Mouse (Mus musculus) heart, embryonic 15.5 days (tissue): ENCODE results near the gene Pithd1. TPM values are rescaled to one million over a fixed set of nuclear protein-coding genes. Genes with fewer than 3 reads are reported as not detected.

Experiments
- ATAC-seq: fragments of 200-750 bp; cut with Nextera tagmentation; replicated peaks from 2 replicates; pipeline ENCODE4 v1.8.0; 2017; ENCODE audit warnings: low read depth, moderate TSS enrichment; ENCODE audit not compliant: insufficient number of reproducible peaks, insufficient read depth, low FRiP score
- H3K27ac ChIP-seq: fragments of 300-500 bp; sonication (generic); 2 replicates; pipeline ENCODE4 v1.5.1; 2015; ENCODE audit warnings: mild to moderate bottlenecking, inconsistent platforms
- H3K27me3 ChIP-seq: fragments of 300-500 bp; sonication (generic); 2 replicates; pipeline ENCODE4 v1.6.1; 2015; ENCODE audit warnings: inconsistent platforms
- H3K36me3 ChIP-seq: fragments of 300-500 bp; sonication (generic); 2 replicates; pipeline ENCODE4 v1.6.1; 2015; ENCODE audit warnings: mild to moderate bottlenecking, inconsistent platforms
- H3K4me1 ChIP-seq: fragments of 300-500 bp; sonication (generic); replicated peaks from 2 replicates; pipeline ENCODE4 v1.6.1; 2015; ENCODE audit warnings: inconsistent platforms
- H3K4me2 ChIP-seq: fragments of 300-500 bp; sonication (generic); 2 replicates; pipeline ENCODE4 v1.6.1; 2015; ENCODE audit warnings: inconsistent platforms, mild to moderate bottlenecking, moderate library complexity
- H3K4me3 ChIP-seq: fragments of 300-500 bp; sonication (generic); 2 replicates; pipeline ENCODE4 v1.5.1; 2015; ENCODE audit warnings: mild to moderate bottlenecking, inconsistent platforms
- H3K9ac ChIP-seq: fragments of 300-500 bp; sonication (generic); 2 replicates; pipeline ENCODE4 v1.6.1; 2015; ENCODE audit warnings: mild to moderate bottlenecking, inconsistent platforms
- H3K9me3 ChIP-seq: fragments of 300-500 bp; sonication (generic); replicated peaks from 2 replicates; pipeline ENCODE4 v1.6.1; 2016; ENCODE audit warnings: inconsistent platforms
- WGBS: fragments of 180-500 bp; shearing (Covaris S2); methylation state at CpG from one replicate; pipeline ENCODE4 v1.1.7; 2015; ENCODE audit warnings: mixed read lengths; 5-methylcytosine and 5-hydroxymethylcytosine counted together
- polyA plus RNA-seq: library from polyadenylated mRNA; unstranded; fragments of >200 nt; fragmentation: Nextera tagmentation; extraction: Ambion mirVana; gene quantifications from 2 replicates; pipeline ENCODE4 v1.2.1, GENCODE M21; 2015

Gene Pithd1
- 34.0 and 57.7 TPM in 2 replicates for polyA plus RNA-seq

- Histone ChIP-seq H3K27ac (peak within 1 kb of the TSS; percentile 87), H3K36me3 (peaks cover 24% of the 10 kb centered on the region; the same call in 1 of the 2 replicates), H3K9me3 (no peaks in the 10 kb centered on the region), H3K27me3 (no peaks in the 10 kb centered on the region), H3K9ac (peak within 1 kb of the TSS; percentile 92), H3K4me1 (peaks cover 12% of the 10 kb centered on the region), H3K4me3 (peak within 1 kb of the TSS; percentile 80), H3K4me2 (peak within 1 kb of the TSS; percentile 87)
- under 1% methylated on average over 81 of the region's 81 CpGs for WGBS
- peak; percentile 88 for ATAC-seq
These were observed at the start of gene Pithd1 for GRCm38 (mm10) chr4:135986943-135987710. Gene Pithd1, minus strand, starts transcription at chr4:135987264.

GRCm38 (mm10) chr4:136035078-136035477 lies 48.0 kb upstream of the Pithd1 start:
- Histone ChIP-seq H3K4me2 (no peak overlapping the region), H3K9ac (no peak overlapping the region), H3K9me3 (no peaks in the 10 kb centered on the region), H3K27ac (no peak overlapping the region), H3K4me3 (no peak overlapping the region), H3K4me1 (peaks cover 10% of the 10 kb centered on the region), H3K36me3 (no peaks in the 10 kb centered on the region), H3K27me3 (no peaks in the 10 kb centered on the region)
- WGBS: 73% methylated on average over 4 of the region's 4 CpGs
- ATAC-seq: no peak

- Histone ChIP-seq H3K4me3 (no peak overlapping the region), H3K4me1 (peaks cover 10% of the 10 kb centered on the region), H3K9ac (no peak overlapping the region), H3K27ac (no peak overlapping the region), H3K36me3 (no peaks in the 10 kb centered on the region), H3K27me3 (no peaks in the 10 kb centered on the region), H3K4me2 (no peak overlapping the region), H3K9me3 (no peaks in the 10 kb centered on the region)
- 65% methylated on average over 1 of the region's 1 CpGs for WGBS
- ATAC-seq: no peak
These were observed 46.2 kb upstream of the Pithd1 start for GRCm38 (mm10) chr4:136033231-136033630.

- Histone ChIP-seq H3K4me2 (peak overlapping the region; percentile 2), H3K9me3 (no peaks in the 10 kb centered on the region), H3K27ac (peak overlapping the region; percentile 73), H3K4me3 (no peak overlapping the region), H3K27me3 (no peaks in the 10 kb centered on the region), H3K9ac (no peak overlapping the region), H3K4me1 (peaks cover 10% of the 10 kb centered on the region), H3K36me3 (no peaks in the 10 kb centered on the region)
- 16% methylated on average over 8 of the region's 8 CpGs for WGBS
- peak; percentile 90 for ATAC-seq
These were observed 44.2 kb upstream of the Pithd1 start for GRCm38 (mm10) chr4:136030968-136031909.

- Histone ChIP-seq H3K4me3 (no peak overlapping the region), H3K36me3 (no peaks in the 10 kb centered on the region), H3K4me1 (peaks cover 10% of the 10 kb centered on the region), H3K4me2 (no peak overlapping the region), H3K27ac (peak overlapping the region; percentile 44; the same call in 1 of the 2 replicates), H3K9ac (no peak overlapping the region), H3K9me3 (no peaks in the 10 kb centered on the region), H3K27me3 (no peaks in the 10 kb centered on the region)
- 71% methylated on average over 5 of the region's 5 CpGs for WGBS
- ATAC-seq: no peak
These were observed 41.6 kb upstream of the Pithd1 start for GRCm38 (mm10) chr4:136028689-136029088.

GRCm38 (mm10) chr4:136028132-136028564 lies 41.1 kb upstream of the Pithd1 start:
- peak overlapping the region; percentile 44; the same call in 1 of the 2 replicates for H3K27ac ChIP-seq
- H3K27me3 ChIP-seq: no peaks in the 10 kb centered on the region
- no peaks in the 10 kb centered on the region for H3K9me3 ChIP-seq
- ATAC-seq: no peak
- no peaks in the 10 kb centered on the region for H3K36me3 ChIP-seq
- no peak overlapping the region for H3K9ac ChIP-seq
- peaks cover 10% of the 10 kb centered on the region for H3K4me1 ChIP-seq
- H3K4me2 ChIP-seq: no peak overlapping the region
- 78% methylated on average over 19 of the region's 19 CpGs for WGBS
- H3K4me3 ChIP-seq: no peak overlapping the region

- no peaks in the 10 kb centered on the region for H3K27me3 ChIP-seq
- H3K4me2 ChIP-seq: no peak overlapping the region
- 69% methylated on average over 8 of the region's 8 CpGs for WGBS
- no peak for ATAC-seq
- H3K4me3 ChIP-seq: no peak overlapping the region
- no peak overlapping the region for H3K9ac ChIP-seq
- peaks cover 10% of the 10 kb centered on the region for H3K4me1 ChIP-seq
- no peaks in the 10 kb centered on the region for H3K9me3 ChIP-seq
- no peaks in the 10 kb centered on the region for H3K36me3 ChIP-seq
- H3K27ac ChIP-seq: no peak overlapping the region; the same call in 1 of the 2 replicates
These were observed 40.5 kb upstream of the Pithd1 start for GRCm38 (mm10) chr4:136027416-136028131.

- Histone ChIP-seq H3K9ac (no peak overlapping the region), H3K27ac (no peak overlapping the region), H3K36me3 (no peaks in the 10 kb centered on the region), H3K4me2 (no peak overlapping the region), H3K4me1 (peaks cover 4% of the 10 kb centered on the region), H3K4me3 (no peak overlapping the region), H3K27me3 (no peaks in the 10 kb centered on the region), H3K9me3 (no peaks in the 10 kb centered on the region)
- WGBS: 61% methylated on average over 1 of the region's 1 CpGs
- no peak for ATAC-seq
These were observed 38.3 kb upstream of the Pithd1 start for GRCm38 (mm10) chr4:136025350-136025749.

GRCm38 (mm10) chr4:136022924-136023323 lies 35.9 kb upstream of the Pithd1 start:
- WGBS: 94% methylated on average over 9 of the region's 9 CpGs
- ATAC-seq: no peak

GRCm38 (mm10) chr4:136021549-136022047 lies 34.5 kb upstream of the Pithd1 start, which contains the start of gene Eloa:
Gene Eloa, minus strand, starts transcription at chr4:136021763.
- Histone ChIP-seq H3K4me2 (peak within 1 kb of the TSS; percentile 86), H3K9ac (peak within 1 kb of the TSS; percentile 98), H3K4me1 (peaks cover 14% of the 10 kb centered on the region), H3K27me3 (no peaks in the 10 kb centered on the region), H3K27ac (peak within 1 kb of the TSS; percentile 89), H3K4me3 (peak within 1 kb of the TSS; percentile 97), H3K9me3 (no peaks in the 10 kb centered on the region), H3K36me3 (no peaks in the 10 kb centered on the region)
- ATAC-seq: peak; percentile 99
- under 1% methylated on average over 48 of the region's 48 CpGs for WGBS

More at GRCm38 (mm10) chr4:136022924-136023323, 35.9 kb upstream of the Pithd1 start:
- Histone ChIP-seq H3K4me2 (no peak overlapping the region), H3K4me3 (no peak overlapping the region), H3K27me3 (no peaks in the 10 kb centered on the region), H3K9ac (no peak overlapping the region), H3K27ac (no peak overlapping the region), H3K4me1 (peaks cover 14% of the 10 kb centered on the region), H3K36me3 (no peaks in the 10 kb centered on the region), H3K9me3 (no peaks in the 10 kb centered on the region)
